Comparison of ENCODE assay signal across 9 mouse cellular contexts in genomic region chr11:5074882-5075281, GRCm38 (mm10). TPM values are rescaled to one million over a fixed set of nuclear protein-coding genes. Genes with fewer than 3 reads are reported as not detected.
A peak's percentile ranks its signal among the peaks of the same experiment; 100 is the strongest.
DNase-seq lines count a peak whose midpoint lies in the region; ATAC-seq and TF ChIP-seq lines count a peak whose summit lies in the region.
"Had no signal": no experiment of that assay in that cellular context is flagged by ENCODE, and none has a peak within 500 bp of the region (broad histone marks: within the 10 kb centered on the region; RNA-seq: fewer than 3 reads in every experiment).

No protein-coding gene starts in this region.

- 77% methylated on average over 4 of the region's 4 CpGs for WGBS in embryonic facial prominence, embryonic 11.5 days
- WGBS in embryonic facial prominence, embryonic 10.5 days, result 73% methylated on average over 4 of the region's 4 CpGs
- WGBS in liver, embryonic 13.5 days (ENCODE audit: insufficient replicate concordance), result 69% methylated on average over 4 of the region's 4 CpGs
- 67% methylated on average over 4 of the region's 4 CpGs for WGBS in liver, embryonic 12.5 days (ENCODE audit: insufficient replicate concordance)
- 74% methylated on average over 4 of the region's 4 CpGs for WGBS in midbrain, postnatal 0 days

- peaks cover 22% of the 10 kb centered on the region for H3K36me3 ChIP-seq in embryonic facial prominence, embryonic 11.5 days (replicated peaks; ENCODE audit: control insufficient read depth, insufficient read depth, low read depth, low read length)
- peaks cover 92% of the 10 kb centered on the region for H3K36me3 ChIP-seq in embryonic facial prominence, embryonic 10.5 days (replicated peaks)
- H3K36me3 ChIP-seq in liver, embryonic 13.5 days, result peaks cover 89% of the 10 kb centered on the region
- H3K36me3 ChIP-seq in liver, embryonic 12.5 days, result peaks cover 90% of the 10 kb centered on the region
- H3K36me3 ChIP-seq in midbrain, postnatal 0 days (ENCODE audit: insufficient read depth, low read length), result peaks cover 51% of the 10 kb centered on the region

- TF ChIP-seq CTCF in midbrain, postnatal 0 days (IDR thresholded peaks at IDR 0.05), result peak; percentile 74

- no peak overlapping the region for H3K4me3 ChIP-seq in embryonic facial prominence, embryonic 11.5 days (ENCODE audit: low read depth, low read length)
- H3K4me3 ChIP-seq in embryonic facial prominence, embryonic 10.5 days, result no peak overlapping the region
- no peak overlapping the region for H3K4me3 ChIP-seq in liver, embryonic 13.5 days (replicated peaks)
- H3K4me3 ChIP-seq in liver, embryonic 12.5 days, result no peak overlapping the region
- no peak overlapping the region for H3K4me3 ChIP-seq in midbrain, postnatal 0 days (ENCODE audit: low read depth, low read length)
- H3K4me3 ChIP-seq: stomach, embryonic 15.5 days had no signal

- no peaks in the 10 kb centered on the region for H3K27me3 ChIP-seq in embryonic facial prominence, embryonic 11.5 days (ENCODE audit: control insufficient read depth, insufficient read depth, low read length)
- no peaks in the 10 kb centered on the region for H3K27me3 ChIP-seq in embryonic facial prominence, embryonic 10.5 days (replicated peaks; ENCODE audit: low read depth, poor library complexity, severe bottlenecking)
- H3K27me3 ChIP-seq in liver, embryonic 13.5 days, result no peaks in the 10 kb centered on the region
- no peaks in the 10 kb centered on the region for H3K27me3 ChIP-seq in liver, embryonic 12.5 days (replicated peaks)
- H3K27me3 ChIP-seq in midbrain, postnatal 0 days (ENCODE audit: insufficient read depth, low read length), result no peaks in the 10 kb centered on the region
- H3K27me3 ChIP-seq: stomach, embryonic 15.5 days had no signal

- H3K9ac ChIP-seq in embryonic facial prominence, embryonic 11.5 days (replicated peaks; ENCODE audit: low read length), result no peak overlapping the region
- no peak overlapping the region for H3K9ac ChIP-seq in liver, embryonic 13.5 days
- no peak overlapping the region for H3K9ac ChIP-seq in liver, embryonic 12.5 days
- no peak overlapping the region for H3K9ac ChIP-seq in midbrain, postnatal 0 days (replicated peaks; ENCODE audit: low read length, poor library complexity, severe bottlenecking)
- H3K9ac ChIP-seq: stomach, embryonic 15.5 days had no signal

- no peaks in the 10 kb centered on the region for H3K4me1 ChIP-seq in embryonic facial prominence, embryonic 11.5 days (ENCODE audit: control insufficient read depth, insufficient read depth, low read length)
- no peaks in the 10 kb centered on the region for H3K4me1 ChIP-seq in embryonic facial prominence, embryonic 10.5 days
- H3K4me1 ChIP-seq in liver, embryonic 13.5 days (replicated peaks), result no peaks in the 10 kb centered on the region
- H3K4me1 ChIP-seq in liver, embryonic 12.5 days, result no peaks in the 10 kb centered on the region
- H3K4me1 ChIP-seq in midbrain, postnatal 0 days (ENCODE audit: insufficient read depth, low read length), result no peaks in the 10 kb centered on the region
- H3K4me1 ChIP-seq: stomach, embryonic 15.5 days had no signal

- no peak overlapping the region for H3K27ac ChIP-seq in embryonic facial prominence, embryonic 11.5 days (replicated peaks; ENCODE audit: low read depth, low read length)
- H3K27ac ChIP-seq in embryonic facial prominence, embryonic 10.5 days (replicated peaks), result no peak overlapping the region
- H3K27ac ChIP-seq in liver, embryonic 13.5 days, result no peak overlapping the region
- H3K27ac ChIP-seq in liver, embryonic 12.5 days, result no peak overlapping the region
- no peak overlapping the region for H3K27ac ChIP-seq in midbrain, postnatal 0 days (ENCODE audit: low read depth, low read length)
- H3K27ac ChIP-seq: stomach, embryonic 15.5 days had no signal

- H3K9me3 ChIP-seq in embryonic facial prominence, embryonic 11.5 days (replicated peaks; ENCODE audit: control insufficient read depth, low read length), result no peaks in the 10 kb centered on the region
- no peaks in the 10 kb centered on the region for H3K9me3 ChIP-seq in embryonic facial prominence, embryonic 10.5 days
- H3K9me3 ChIP-seq in liver, embryonic 13.5 days (replicated peaks), result no peaks in the 10 kb centered on the region
- no peaks in the 10 kb centered on the region for H3K9me3 ChIP-seq in liver, embryonic 12.5 days (replicated peaks)
- H3K9me3 ChIP-seq in midbrain, postnatal 0 days (ENCODE audit: low read length), result no peaks in the 10 kb centered on the region
- H3K9me3 ChIP-seq: stomach, embryonic 15.5 days had no signal

- ATAC-seq in embryonic facial prominence, embryonic 11.5 days (replicated peaks; ENCODE audit: insufficient number of reproducible peaks, low FRiP score, low TSS enrichment, low read depth), result no peak; the same call in 1 of the 2 replicates
- peak; percentile 13; the same call in 1 of the 2 replicates for ATAC-seq in liver, embryonic 13.5 days (ENCODE audit: low read depth)
- ATAC-seq in liver, embryonic 12.5 days, result no peak
- ATAC-seq in midbrain, postnatal 0 days (ENCODE audit: low FRiP score), result no peak

- peak; percentile 60 for DNase-seq in embryonic facial prominence, embryonic 11.5 days (ENCODE audit: low spot score)
- no peak for DNase-seq in embryonic facial prominence, embryonic 10.5 days (ENCODE audit: low spot score)
- DNase-seq in liver, embryonic 13.5 days, result no peak
- peak; percentile 73 for DNase-seq in embryo, embryonic 10.5 days (ENCODE audit: low spot score)
- DNase-seq in midbrain, postnatal 0 days (ENCODE audit: low spot score), result peak; percentile 47
- no peak for DNase-seq in right cerebral cortex, postnatal 36 days (ENCODE audit: low spot score in 2 of 2)
- DNase-seq in layer of hippocampus, postnatal 25 days (ENCODE audit: extremely low spot score in 1 of 2, low spot score in 1 of 2), result no peak

- H3K4me2 ChIP-seq in embryonic facial prominence, embryonic 11.5 days (ENCODE audit: low read depth, low read length), result no peak overlapping the region
- H3K4me2 ChIP-seq in liver, embryonic 13.5 days, result no peak overlapping the region
- H3K4me2 ChIP-seq in liver, embryonic 12.5 days, result no peak overlapping the region
- H3K4me2 ChIP-seq in midbrain, postnatal 0 days (ENCODE audit: low read depth, low read length, poor library complexity, severe bottlenecking), result no peak overlapping the region
- H3K4me2 ChIP-seq: stomach, embryonic 15.5 days had no signal

RNA-seq across cellular contexts. Expression of gene Gas2l1, which starts 9.8 kb away (rescaled TPM):
- 24.1 and 27.8 TPM in 2 replicates for polyA plus RNA-seq in embryonic facial prominence, embryonic 11.5 days (2014; fragmentation: Nextera tagmentation; extraction: Ambion mirVana)
- 25.3 and 25.7 TPM in 2 replicates for polyA plus RNA-seq in embryonic facial prominence, embryonic 10.5 days (2016; fragmentation: Nextera tagmentation; extraction: Ambion mirVana)
- polyA plus RNA-seq in liver, embryonic 13.5 days (2015; fragmentation: Nextera tagmentation; extraction: Ambion mirVana), result 14.3 and 15.1 TPM in 2 replicates
- polyA plus RNA-seq in liver, embryonic 12.5 days (2016; fragmentation: Nextera tagmentation; extraction: Ambion mirVana), result 35.2 and 37.5 TPM in 2 replicates
- total RNA-seq in midbrain, postnatal 0 days (2014; rRNA removed), result 33.8 and 43.8 TPM in 2 replicates
- 17.6 and 18.5 TPM in 2 replicates for polyA plus RNA-seq in midbrain, postnatal 0 days (2015; fragmentation: Nextera tagmentation; extraction: Ambion mirVana)
- total RNA-seq in layer of hippocampus, postnatal 25 days (2021), result 10 to 100 TPM; 92.4 to 95.2 TPM

RNA-seq across cellular contexts. Expression of gene Rasl10a, which starts 17.0 kb away (rescaled TPM):
- 0.49 and 0.63 TPM in 2 replicates for polyA plus RNA-seq in embryonic facial prominence, embryonic 11.5 days (2014; fragmentation: Nextera tagmentation; extraction: Ambion mirVana)
- polyA plus RNA-seq in embryonic facial prominence, embryonic 10.5 days (2016; fragmentation: Nextera tagmentation; extraction: Ambion mirVana), result 0.54 and 0.56 TPM in 2 replicates
- polyA plus RNA-seq in liver, embryonic 13.5 days (2015; fragmentation: Nextera tagmentation; extraction: Ambion mirVana), result 0.42 and 0.50 TPM in 2 replicates
- polyA plus RNA-seq in liver, embryonic 12.5 days (2016; fragmentation: Nextera tagmentation; extraction: Ambion mirVana), result 0.77 and 1.1 TPM in 2 replicates
- 3.1 and 6.2 TPM in 2 replicates for total RNA-seq in midbrain, postnatal 0 days (2014; rRNA removed)
- polyA plus RNA-seq in midbrain, postnatal 0 days (2015; fragmentation: Nextera tagmentation; extraction: Ambion mirVana), result 3.6 and 4.6 TPM in 2 replicates
- total RNA-seq in layer of hippocampus, postnatal 25 days (2021), result 10 to 100 TPM; 76.8 to 94.0 TPM

RNA-seq across cellular contexts. Expression of gene Rhbdd3, which starts 23.8 kb away (rescaled TPM):
- polyA plus RNA-seq in embryonic facial prominence, embryonic 11.5 days (2014; fragmentation: Nextera tagmentation; extraction: Ambion mirVana), result 15.3 and 21.4 TPM in 2 replicates
- polyA plus RNA-seq in embryonic facial prominence, embryonic 10.5 days (2016; fragmentation: Nextera tagmentation; extraction: Ambion mirVana), result 30.8 and 31.9 TPM in 2 replicates
- 11.8 and 14.3 TPM in 2 replicates for polyA plus RNA-seq in liver, embryonic 13.5 days (2015; fragmentation: Nextera tagmentation; extraction: Ambion mirVana)
- 19.0 and 22.9 TPM in 2 replicates for polyA plus RNA-seq in liver, embryonic 12.5 days (2016; fragmentation: Nextera tagmentation; extraction: Ambion mirVana)
- total RNA-seq in midbrain, postnatal 0 days (2014; rRNA removed), result 48.0 and 67.1 TPM in 2 replicates
- 50.4 and 54.6 TPM in 2 replicates for polyA plus RNA-seq in midbrain, postnatal 0 days (2015; fragmentation: Nextera tagmentation; extraction: Ambion mirVana)
- total RNA-seq in layer of hippocampus, postnatal 25 days (2021), result 10 to 100 TPM; 20.7 to 23.6 TPM

RNA-seq across cellular contexts. Expression of gene Ewsr1, which starts 24.2 kb away (rescaled TPM):
- 437 and 443 TPM in 2 replicates for polyA plus RNA-seq in embryonic facial prominence, embryonic 11.5 days (2014; fragmentation: Nextera tagmentation; extraction: Ambion mirVana)
- 961 and 969 TPM in 2 replicates for polyA plus RNA-seq in embryonic facial prominence, embryonic 10.5 days (2016; fragmentation: Nextera tagmentation; extraction: Ambion mirVana)
- polyA plus RNA-seq in liver, embryonic 13.5 days (2015; fragmentation: Nextera tagmentation; extraction: Ambion mirVana), result 312 and 331 TPM in 2 replicates
- polyA plus RNA-seq in liver, embryonic 12.5 days (2016; fragmentation: Nextera tagmentation; extraction: Ambion mirVana), result 432 and 434 TPM in 2 replicates
- total RNA-seq in midbrain, postnatal 0 days (2014; rRNA removed), result 315 and 338 TPM in 2 replicates
- 353 and 371 TPM in 2 replicates for polyA plus RNA-seq in midbrain, postnatal 0 days (2015; fragmentation: Nextera tagmentation; extraction: Ambion mirVana)
- total RNA-seq in layer of hippocampus, postnatal 25 days (2021), result 100 to 1,000 TPM; 260 to 353 TPM

Comparison
In these comparisons a context has a peak if more than half of its experiments do, and no peak if none do; other contexts are left out.
1. DNase-seq: peak in embryonic facial prominence, embryonic 11.5 days (single experiment), embryo, embryonic 10.5 days (single experiment) and midbrain, postnatal 0 days (single experiment); none in embryonic facial prominence, embryonic 10.5 days (single experiment), liver, embryonic 13.5 days (single experiment), right cerebral cortex, postnatal 36 days (0 of 2) and layer of hippocampus, postnatal 25 days (0 of 2).